Mouse (Mus musculus) thymus, adult 2 months (tissue): ENCODE data around the gene Fhit.

ENCODE experiments used
- CTCF ChIP-seq: fragments of 200-500 bp; IDR thresholded peaks from 2 replicates; pipeline ENCODE4 v1.5.1; 2012; ENCODE audit warnings: mild to moderate bottlenecking, control low read depth, low read length, moderate library complexity, borderline replicate concordance; ENCODE audit not compliant: control insufficient read depth, poor library complexity, insufficient read depth; ENCODE audit errors: extremely low read depth
- POLR2A ChIP-seq: fragments of 200-500 bp; IDR thresholded peaks from 2 replicates; pipeline ENCODE4 v1.6.1; 2012; ENCODE audit warnings: mild to moderate bottlenecking, low read length, control low read depth, moderate library complexity; ENCODE audit not compliant: control insufficient read depth, poor library complexity, insufficient read depth; ENCODE audit errors: extremely low read depth

DNA sequence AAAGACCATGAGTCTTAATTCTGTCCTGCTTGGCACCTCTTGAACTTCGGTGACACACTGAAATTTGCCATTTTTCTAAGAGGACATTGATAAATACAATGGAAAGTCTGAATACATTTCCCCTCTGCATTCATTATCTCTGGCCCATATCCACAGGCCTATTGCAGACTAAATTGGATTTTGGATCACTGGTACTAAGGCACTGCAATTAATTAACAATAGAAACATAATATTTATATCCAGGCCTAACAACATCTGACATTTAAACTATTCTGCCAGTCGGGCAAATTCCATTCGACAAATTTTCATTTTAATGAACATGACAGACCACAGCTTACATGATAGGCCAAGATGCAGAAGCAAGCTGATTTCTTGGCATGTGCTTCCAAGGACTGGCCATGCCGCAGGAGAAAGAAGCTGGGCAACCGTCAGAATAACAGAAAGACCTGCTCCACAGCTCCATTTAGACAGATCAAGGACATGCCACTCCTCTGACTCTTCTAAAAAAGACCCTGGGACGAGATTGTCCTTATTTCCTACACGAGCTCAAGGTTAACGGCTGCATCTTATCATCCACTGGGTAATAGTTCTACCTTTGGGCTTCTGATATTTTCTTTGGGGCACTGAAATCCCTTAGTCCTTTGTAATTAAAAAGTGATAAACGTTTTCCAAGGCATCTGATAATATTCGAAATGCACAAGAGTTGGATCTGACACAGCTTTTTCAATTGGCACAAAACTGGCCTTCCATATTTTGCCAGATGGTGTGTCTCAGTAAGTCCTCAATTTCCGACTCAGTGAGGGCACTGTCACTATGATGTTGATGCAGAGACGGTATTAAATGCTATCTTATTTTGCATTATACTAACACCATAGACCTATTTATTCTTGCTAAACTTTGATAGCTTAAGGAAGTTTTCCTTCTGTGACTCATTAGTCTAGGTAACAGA lies 27.8 kb downstream of the Fhit start:
- TF ChIP-seq CTCF (no peak), POLR2A (no peak)
